Mouse (Mus musculus) heart, embryonic 14.5 days (tissue): ENCODE data around the gene Vash2. TPM values are rescaled to one million over a fixed set of nuclear protein-coding genes. Genes with fewer than 3 reads are reported as not detected.
"Not testable (repeated sequence)": the region's sequence is repeated elsewhere in the genome, so short reads cannot be mapped to it uniquely, and the experiment has no call there.

Source experiments
- ATAC-seq: fragments of 200-750 bp; cut with Nextera tagmentation; 2 replicates; pipeline ENCODE4 v1.8.0; 2017; ENCODE audit warnings: low read depth, moderate TSS enrichment; ENCODE audit not compliant: insufficient number of reproducible peaks, insufficient read depth, low FRiP score
- H3K27ac ChIP-seq, 2 experiments: fragments of 200-500 bp in 1 of 2; fragments of 300-500 bp in 1 of 2; sonication (generic) in 1 of 2; replicated peaks in 1 of 2; 2 replicates each; pipeline ENCODE4 v1.5.1; 2012 to 2014; ENCODE audit warnings: low read depth in 2 of 2, low read length in 2 of 2, control low read depth in 1 of 2, mild to moderate bottlenecking in 1 of 2, mixed read lengths in 1 of 2; ENCODE audit not compliant: control insufficient read depth in 1 of 2, insufficient read depth in 1 of 2
- H3K27me3 ChIP-seq: fragments of 300-500 bp; sonication (generic); 2 replicates; pipeline ENCODE4 v1.6.1; 2014; ENCODE audit warnings: mild to moderate bottlenecking, low read length, control low read depth; ENCODE audit not compliant: control insufficient read depth, insufficient read depth
- H3K36me3 ChIP-seq: fragments of 300-500 bp; sonication (generic); 2 replicates; pipeline ENCODE4 v1.6.1; 2014; ENCODE audit warnings: mild to moderate bottlenecking, control low read depth, low read length, mixed read lengths; ENCODE audit not compliant: control insufficient read depth, insufficient read depth
- H3K4me1 ChIP-seq, 2 experiments: fragments of 200-500 bp in 1 of 2; fragments of 300-500 bp in 1 of 2; sonication (generic) in 1 of 2; 2 replicates each; pipeline ENCODE4 v1.6.1; 2012 to 2014; ENCODE audit warnings: low read length in 2 of 2, control low read depth in 1 of 2, mixed read lengths in 1 of 2; ENCODE audit not compliant: control insufficient read depth in 2 of 2, insufficient read depth in 2 of 2
- H3K4me2 ChIP-seq: fragments of 300-500 bp; sonication (generic); 2 replicates; pipeline ENCODE4 v1.6.1; 2014; ENCODE audit warnings: mild to moderate bottlenecking, low read length
- H3K4me3 ChIP-seq, 2 experiments: fragments of 200-500 bp in 1 of 2; fragments of 300-500 bp in 1 of 2; sonication (generic) in 1 of 2; 2 replicates each; pipeline ENCODE4 v1.5.1; 2012 to 2014; ENCODE audit warnings: low read length in 2 of 2, mild to moderate bottlenecking in 2 of 2, control low read depth in 1 of 2, low read depth in 1 of 2, moderate library complexity in 1 of 2; ENCODE audit not compliant: control insufficient read depth in 1 of 2, insufficient read depth in 1 of 2
- H3K9ac ChIP-seq: fragments of 300-500 bp; sonication (generic); 2 replicates; pipeline ENCODE4 v1.6.1; 2014; ENCODE audit warnings: mild to moderate bottlenecking, low read length
- H3K9me3 ChIP-seq: fragments of 300-500 bp; sonication (generic); 2 replicates; pipeline ENCODE4 v1.6.1; 2016; ENCODE audit warnings: low read length, control low read depth; ENCODE audit not compliant: control insufficient read depth
- WGBS: fragments of 180-500 bp; shearing (Covaris S2); extraction: QIAGEN DNeasy Blood & Tissue Kit; methylation state at CpG from one replicate; pipeline ENCODE4 v1.1.7; 2014; 5-methylcytosine and 5-hydroxymethylcytosine counted together
- polyA plus RNA-seq: library from polyadenylated mRNA; unstranded; fragments of >200 nt; fragmentation: Nextera tagmentation; extraction: Ambion mirVana; gene quantifications from 2 replicates; pipeline ENCODE4 v1.2.1, GENCODE M21; 2014

Vash2 gene
- polyA plus RNA-seq: 60.7 and 63.4 TPM in 2 replicates

GRCm38 (mm10) chr1:190979100-190979563, at the start of gene Vash2:
TSS of gene Vash2 (minus strand) at chr1:190979296.
- peak within 1 kb of the TSS; percentile 96 for H3K9ac ChIP-seq
- H3K36me3 ChIP-seq: peaks cover 20% of the 10 kb centered on the region
- peaks cover 14 to 37% of the 10 kb centered on the region in 2 experiments; a peak in 3 of 4 replicates for H3K4me1 ChIP-seq
- H3K9me3 ChIP-seq: no peaks in the 10 kb centered on the region
- H3K27me3 ChIP-seq: no peaks in the 10 kb centered on the region
- peak within 1 kb of the TSS; percentile 78 for H3K4me3 ChIP-seq
- peak; percentile 90 for ATAC-seq
- under 1% methylated on average over 34 of the region's 38 CpGs for WGBS
- H3K27ac ChIP-seq: peak within 1 kb of the TSS; percentile 88 to 93
- H3K4me2 ChIP-seq: peak within 1 kb of the TSS; percentile 96

GRCm38 (mm10) chr1:191026021-191026713, 47.1 kb upstream of the Vash2 start, which contains the start of gene Flvcr1:
TSS of gene Flvcr1 (minus strand) at chr1:191026158.
- H3K9me3 ChIP-seq: no peaks in the 10 kb centered on the region
- peak; percentile 100 for ATAC-seq
- WGBS: under 1% methylated on average over 50 of the region's 50 CpGs

GRCm38 (mm10) chr1:191025016-191026012, 46.2 kb upstream of the Vash2 start:
- H3K4me1 ChIP-seq: peaks cover 5 to 15% of the 10 kb centered on the region in 2 experiments; a peak in 3 of 4 replicates
- 2% methylated on average over 69 of the region's 69 CpGs for WGBS
- H3K9ac ChIP-seq: peak overlapping the region; percentile 93
- peak overlapping the region; percentile 83 for H3K4me2 ChIP-seq
- peak overlapping the region; percentile 57 to 91 for H3K27ac ChIP-seq
- ATAC-seq: peak; percentile 10
- H3K4me3 ChIP-seq: peak overlapping the region; percentile 85 to 91
- H3K9me3 ChIP-seq: no peaks in the 10 kb centered on the region
- no peaks in the 10 kb centered on the region for H3K27me3 ChIP-seq
- H3K36me3 ChIP-seq: peaks cover 10% of the 10 kb centered on the region

More at GRCm38 (mm10) chr1:191026021-191026713, 47.1 kb upstream of the Vash2 start, which contains the start of gene Flvcr1:
- Histone ChIP-seq H3K36me3 (peaks cover 8% of the 10 kb centered on the region), H3K27me3 (no peaks in the 10 kb centered on the region), H3K9ac (peak within 1 kb of the TSS; percentile 93), H3K27ac (peak within 1 kb of the TSS; percentile 91 to 95), H3K4me2 (peak within 1 kb of the TSS; percentile 83), H3K4me1 (peaks cover 5 to 15% of the 10 kb centered on the region in 2 experiments; a peak in 3 of 4 replicates), H3K4me3 (peak within 1 kb of the TSS; percentile 85 to 91)

- not testable (repeated sequence) for H3K27me3 ChIP-seq, ATAC-seq, H3K4me2 ChIP-seq, H3K27ac ChIP-seq, H3K4me3 ChIP-seq, H3K9me3 ChIP-seq, H3K9ac ChIP-seq
- H3K36me3 ChIP-seq: peaks cover 16% of the 10 kb centered on the region
- peaks cover 5 to 15% of the 10 kb centered on the region in 2 experiments; a peak in 3 of 4 replicates for H3K4me1 ChIP-seq
- 91% methylated on average over 5 of the region's 6 CpGs for WGBS
These were observed 44.7 kb upstream of the Vash2 start for GRCm38 (mm10) chr1:191023806-191024205.

- H3K27ac ChIP-seq: no peak overlapping the region
- H3K4me2 ChIP-seq: no peak overlapping the region
- H3K4me3 ChIP-seq: no peak overlapping the region
- no peak for ATAC-seq
- H3K4me1 ChIP-seq: peaks cover 5 to 15% of the 10 kb centered on the region in 2 experiments; a peak in 3 of 4 replicates
- H3K27me3 ChIP-seq: no peaks in the 10 kb centered on the region
- peaks cover 18% of the 10 kb centered on the region for H3K36me3 ChIP-seq
- 90% methylated on average over 2 of the region's 2 CpGs for WGBS
- H3K9ac ChIP-seq: no peak overlapping the region
- H3K9me3 ChIP-seq: no peaks in the 10 kb centered on the region
These were observed 44.0 kb upstream of the Vash2 start for GRCm38 (mm10) chr1:191023140-191023539.

GRCm38 (mm10) chr1:191021016-191021415, 41.9 kb upstream of the Vash2 start:
- Histone ChIP-seq H3K4me1 (peaks cover 3 to 10% of the 10 kb centered on the region in 2 experiments; a peak in 3 of 4 replicates), H3K36me3 (peaks cover 28% of the 10 kb centered on the region), H3K9me3 (no peaks in the 10 kb centered on the region), H3K9ac (no peak overlapping the region), H3K27me3 (no peaks in the 10 kb centered on the region), H3K27ac (no peak overlapping the region), H3K4me3 (no peak overlapping the region), H3K4me2 (no peak overlapping the region)
- no peak for ATAC-seq
- 89% methylated on average over 7 of the region's 7 CpGs for WGBS
